Mouse (Mus musculus): ENCODE data around the gene Btbd9. TPM values are rescaled to one million over a fixed set of nuclear protein-coding genes. Genes with fewer than 3 reads are reported as not detected.

Btbd9 gene
- polyA plus RNA-seq, 1 experiment from 2014 or later = 111 TPM

DNA sequence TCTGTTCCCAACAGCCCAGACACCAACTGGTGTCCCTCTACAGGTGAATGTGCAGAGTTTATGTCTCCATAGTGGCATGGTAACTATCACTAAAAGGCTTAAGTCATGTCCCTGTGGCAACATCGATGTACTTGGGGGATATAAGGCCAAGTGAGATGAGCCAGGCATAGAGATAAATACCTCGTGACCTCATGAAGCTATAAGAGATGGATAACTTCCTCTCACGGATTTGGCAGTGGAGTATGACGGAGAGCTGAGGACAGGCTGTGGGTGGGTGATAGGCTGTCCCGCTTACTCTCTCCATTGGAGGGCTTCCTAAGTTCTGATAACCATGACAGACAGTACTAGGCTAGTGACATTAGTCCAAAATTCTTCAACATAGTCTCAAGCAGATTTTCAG, 362.9 kb downstream of the Btbd9 start:
- Histone ChIP-seq H3K27ac (no peak overlapping the region), H3K4me1 (0 out of 2 replicates have a peak, but pooled peaks cover 9% of the 10 kb centered on the region), H3K36me3 (ENCODE audit: poor library complexity, severe bottlenecking) (peaks cover 61% of the 10 kb centered on the region), H3K9me3 (replicated peaks) (no peaks in the 10 kb centered on the region), H3K9ac (no peak overlapping the region), H3K4me2 (no peak overlapping the region), H3K4me3 (no peak overlapping the region), H3K27me3 (no peaks in the 10 kb centered on the region)
- 91% methylated on average over 5 of the region's 5 CpGs for WGBS
- ATAC-seq = no peak

DNA sequence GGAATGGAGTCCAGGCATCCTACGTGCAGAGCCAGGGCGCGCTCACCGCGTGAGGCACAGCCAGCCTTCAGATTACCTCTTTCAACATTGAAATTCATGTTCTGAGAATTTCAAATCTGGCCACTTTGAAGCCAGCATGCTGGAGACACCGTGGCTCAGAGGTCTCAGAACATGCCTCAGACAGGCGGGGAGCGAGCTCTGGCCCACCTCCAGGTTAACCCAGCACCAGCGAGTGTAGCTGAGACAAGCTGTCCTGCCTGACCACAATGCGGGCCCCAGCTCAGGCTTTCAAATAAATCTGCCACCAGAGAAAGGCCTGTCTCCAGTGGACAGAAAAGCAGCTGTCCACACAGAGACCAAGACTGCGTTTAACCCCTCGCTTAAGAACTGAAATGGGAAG, 363.6 kb downstream of the Btbd9 start:
- H3K9me3 ChIP-seq (replicated peaks) = no peaks in the 10 kb centered on the region
- H3K27ac ChIP-seq = peak overlapping the region; percentile 6; the same call in 1 of the 2 replicates
- 0 out of 2 replicates have a peak, but pooled peaks cover 9% of the 10 kb centered on the region for H3K4me1 ChIP-seq
- no peak overlapping the region for H3K4me3 ChIP-seq
- ATAC-seq = no peak
- H3K27me3 ChIP-seq = no peaks in the 10 kb centered on the region
- no peak overlapping the region for H3K4me2 ChIP-seq
- WGBS = 80% methylated on average over 12 of the region's 12 CpGs
- peaks cover 60% of the 10 kb centered on the region for H3K36me3 ChIP-seq (ENCODE audit: poor library complexity, severe bottlenecking)
- H3K9ac ChIP-seq = no peak overlapping the region

DNA sequence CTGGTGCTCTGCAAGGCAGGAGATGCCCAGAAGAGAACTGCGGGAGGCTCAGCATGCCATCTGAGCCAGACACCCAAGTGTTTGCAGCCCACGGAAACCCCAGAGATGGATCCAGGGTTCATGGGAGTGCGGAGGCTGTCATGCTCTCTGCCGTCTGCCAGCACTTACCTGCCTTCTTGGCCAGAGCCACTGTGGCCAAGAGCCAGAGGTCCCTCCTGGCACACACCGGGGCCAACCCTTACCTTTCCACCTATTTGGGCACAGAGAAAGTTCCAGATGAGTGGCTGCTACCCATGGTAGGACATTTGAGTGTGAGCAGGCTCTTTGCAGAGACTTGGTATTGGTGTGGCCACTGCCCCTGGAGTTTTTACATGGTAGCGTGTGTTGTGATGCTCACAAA, 365.4 kb downstream of the Btbd9 start:
- Histone ChIP-seq H3K9ac (no peak overlapping the region), H3K36me3 (ENCODE audit: poor library complexity, severe bottlenecking) (peaks cover 57% of the 10 kb centered on the region), H3K4me2 (no peak overlapping the region), H3K9me3 (replicated peaks) (no peaks in the 10 kb centered on the region), H3K4me1 (peaks cover 11% of the 10 kb centered on the region), H3K27ac (no peak overlapping the region), H3K27me3 (no peaks in the 10 kb centered on the region), H3K4me3 (no peak overlapping the region)
- no peak for ATAC-seq
- 94% methylated on average over 6 of the region's 6 CpGs for WGBS

DNA sequence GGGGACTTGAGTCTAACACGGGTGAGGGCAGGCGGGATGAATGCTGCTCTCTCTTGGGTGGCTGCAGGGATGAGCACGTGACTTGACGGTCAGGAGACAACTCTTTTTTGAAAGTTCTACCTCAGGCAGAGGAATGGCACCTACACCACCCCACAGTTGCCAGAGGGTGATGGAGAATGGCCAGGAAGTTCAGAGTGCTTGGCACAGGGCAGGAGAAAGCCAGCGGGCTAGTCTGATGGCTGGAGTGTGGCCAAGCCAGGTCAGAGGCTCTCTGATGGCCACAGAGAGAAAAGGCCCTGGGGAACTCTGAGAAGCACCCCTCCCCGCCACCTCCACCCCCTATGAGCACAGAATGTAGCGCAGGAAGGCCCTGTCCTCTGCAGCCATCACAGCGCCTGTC, 366.0 kb downstream of the Btbd9 start:
- no peak overlapping the region for H3K4me2 ChIP-seq
- H3K9ac ChIP-seq = no peak overlapping the region
- H3K36me3 ChIP-seq (ENCODE audit: poor library complexity, severe bottlenecking) = peaks cover 57% of the 10 kb centered on the region
- no peak overlapping the region for H3K4me3 ChIP-seq
- no peak overlapping the region for H3K27ac ChIP-seq
- no peaks in the 10 kb centered on the region for H3K27me3 ChIP-seq
- no peak for ATAC-seq
- H3K9me3 ChIP-seq (replicated peaks) = no peaks in the 10 kb centered on the region
- 94% methylated on average over 8 of the region's 8 CpGs for WGBS
- H3K4me1 ChIP-seq = peaks cover 15% of the 10 kb centered on the region

DNA sequence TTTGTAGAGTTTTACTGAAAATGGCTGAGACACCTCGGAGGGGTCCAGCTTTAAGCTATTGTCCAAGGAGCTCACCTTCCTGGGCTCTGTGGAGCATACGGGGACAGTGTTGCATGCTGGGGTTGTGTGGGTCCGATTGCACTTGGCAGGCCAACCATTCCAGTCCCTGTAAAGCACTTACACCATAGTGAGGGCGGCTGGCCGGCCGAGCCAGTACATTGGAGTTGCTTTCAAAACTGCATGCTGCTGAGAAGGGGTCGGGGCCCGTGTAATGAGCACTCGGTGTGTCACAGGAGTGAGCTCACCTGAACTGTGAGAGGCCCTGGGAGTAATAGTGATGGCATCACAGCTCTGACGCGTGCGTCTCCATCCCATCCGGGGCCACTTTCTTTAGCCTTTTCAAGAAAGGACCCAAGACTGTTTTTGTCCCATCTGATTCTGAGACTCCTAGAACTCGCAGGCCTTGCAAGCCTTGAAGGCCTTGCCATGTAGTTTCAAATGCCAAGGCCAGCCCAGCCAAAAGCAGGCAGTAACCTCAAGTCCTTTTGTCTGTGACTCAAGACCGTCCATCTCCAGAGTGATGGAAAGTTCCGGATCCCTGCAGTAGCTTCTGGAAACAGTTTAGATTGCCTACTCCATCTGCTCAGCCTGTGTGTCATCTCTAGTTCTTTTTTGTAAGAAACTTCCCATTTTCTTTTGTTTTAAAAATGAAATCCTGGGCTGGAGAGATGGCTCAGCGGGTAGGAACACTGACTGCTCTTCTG, 371.0 kb downstream of the Btbd9 start:
- 92% methylated on average over 17 of the region's 17 CpGs for WGBS
- H3K27me3 ChIP-seq = no peaks in the 10 kb centered on the region
- no peak overlapping the region for H3K9ac ChIP-seq
- no peak overlapping the region for H3K4me2 ChIP-seq
- peaks cover 61% of the 10 kb centered on the region for H3K4me1 ChIP-seq
- 0 out of 2 replicates have a peak overlapping the region, but pooled peaks have one; percentile 35 for H3K27ac ChIP-seq
- no peak for ATAC-seq
- peaks cover 24% of the 10 kb centered on the region for H3K36me3 ChIP-seq (ENCODE audit: poor library complexity, severe bottlenecking)
- no peak overlapping the region for H3K4me3 ChIP-seq
- H3K9me3 ChIP-seq (replicated peaks) = no peaks in the 10 kb centered on the region

DNA sequence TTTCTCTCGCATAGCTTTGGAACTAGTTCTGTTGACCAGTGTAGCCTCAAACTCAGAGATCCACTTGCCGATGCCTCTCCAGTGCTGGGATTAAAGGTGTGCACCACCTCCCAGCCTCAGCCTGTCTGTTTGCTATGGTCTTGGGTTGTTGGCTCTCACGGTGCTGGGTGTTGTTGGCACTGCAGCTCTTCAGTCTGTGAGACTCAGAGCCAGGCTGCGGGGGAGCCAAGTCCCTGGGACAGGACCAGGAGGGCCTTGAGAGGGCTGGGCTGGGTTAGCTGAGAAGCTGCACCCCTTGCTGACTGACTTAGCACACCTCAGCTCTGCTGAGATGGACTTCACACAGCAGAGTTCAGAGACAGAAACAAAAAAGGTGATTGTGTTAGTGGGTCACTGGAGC, 376.0 kb downstream of the Btbd9 start:
- Histone ChIP-seq H3K4me2 (no peak overlapping the region), H3K9ac (no peak overlapping the region), H3K27me3 (no peaks in the 10 kb centered on the region), H3K4me3 (no peak overlapping the region), H3K4me1 (peaks cover 96% of the 10 kb centered on the region), H3K36me3 (ENCODE audit: poor library complexity, severe bottlenecking) (no peaks in the 10 kb centered on the region), H3K9me3 (replicated peaks) (no peaks in the 10 kb centered on the region), H3K27ac (0 out of 2 replicates have a peak overlapping the region, but pooled peaks have one; percentile 11)
- 76% methylated on average over 4 of the region's 4 CpGs for WGBS
- ATAC-seq = no peak

DNA sequence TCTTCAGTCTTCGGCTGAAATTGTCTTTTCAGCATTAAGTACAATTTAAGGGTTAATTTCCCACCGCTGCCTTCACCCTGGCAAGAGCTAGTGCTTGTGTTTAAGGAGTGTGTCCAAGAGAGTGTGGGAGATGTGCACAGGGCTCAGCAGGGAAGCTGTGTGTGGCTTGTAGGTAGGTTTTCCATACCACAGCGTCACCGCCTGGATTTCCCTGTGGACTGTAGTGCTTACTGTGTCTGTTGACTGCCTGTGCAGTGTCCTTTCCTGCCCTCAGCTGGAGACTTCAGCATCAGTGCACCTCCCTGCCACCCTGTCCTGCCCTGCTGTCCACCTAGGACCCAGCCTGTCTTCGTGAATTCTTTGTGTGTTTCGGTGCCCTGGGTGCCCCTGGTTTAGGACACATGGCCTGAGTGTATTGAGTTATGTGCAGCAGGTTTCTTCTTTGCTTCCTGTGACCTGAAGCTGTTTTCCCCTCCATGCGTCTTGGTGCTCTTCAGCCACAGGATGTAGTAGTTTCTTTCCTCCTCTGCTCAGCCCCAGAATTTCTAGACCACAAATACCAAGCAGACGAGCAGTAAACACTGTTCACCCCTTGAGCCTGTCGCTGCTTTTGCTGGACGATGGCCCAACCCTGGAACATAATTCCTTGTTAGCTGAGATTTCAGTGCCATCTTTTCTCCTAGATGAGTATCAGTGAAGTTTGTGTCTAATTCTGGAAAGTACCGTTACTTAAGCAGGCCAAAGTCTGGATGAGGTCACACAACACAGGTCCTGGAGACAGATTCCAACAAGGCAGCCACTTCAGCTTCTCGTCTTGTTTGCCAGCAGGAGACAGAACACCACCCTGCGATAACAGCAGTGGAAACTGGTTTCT, 376.7 kb downstream of the Btbd9 start:
- Histone ChIP-seq H3K36me3 (ENCODE audit: poor library complexity, severe bottlenecking) (no peaks in the 10 kb centered on the region), H3K4me2 (no peak overlapping the region), H3K9ac (no peak overlapping the region), H3K27ac (peak overlapping the region; percentile 11; the same call in 1 of the 2 replicates), H3K4me3 (no peak overlapping the region), H3K4me1 (peaks cover 96% of the 10 kb centered on the region), H3K9me3 (replicated peaks) (no peaks in the 10 kb centered on the region), H3K27me3 (no peaks in the 10 kb centered on the region)
- no peak for ATAC-seq
- 80% methylated on average over 13 of the region's 13 CpGs for WGBS

DNA sequence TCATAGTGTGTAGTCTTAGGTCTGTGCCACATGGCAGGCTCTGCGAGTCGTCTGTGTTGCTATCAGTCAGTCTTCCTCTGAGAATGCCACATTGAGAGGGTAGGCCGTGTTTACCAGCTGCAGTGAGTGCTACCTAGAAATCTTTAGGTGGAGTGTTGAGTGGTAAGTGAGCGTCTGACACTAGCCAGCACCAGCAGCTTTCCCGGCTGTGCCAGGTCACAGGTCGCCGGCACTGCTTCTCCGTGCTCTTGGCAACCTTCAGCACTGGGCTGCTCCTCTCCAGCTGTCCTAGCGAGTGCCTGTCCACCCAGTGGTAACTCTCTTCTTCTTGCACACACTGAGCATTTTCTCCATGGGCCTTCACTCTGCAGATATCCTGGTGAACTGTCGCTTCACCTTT, 377.9 kb downstream of the Btbd9 start:
- WGBS = 85% methylated on average over 10 of the region's 10 CpGs
- Histone ChIP-seq H3K9ac (no peak overlapping the region), H3K4me2 (no peak overlapping the region), H3K27ac (no peak overlapping the region; the same call in 1 of the 2 replicates), H3K4me3 (no peak overlapping the region), H3K9me3 (replicated peaks) (no peaks in the 10 kb centered on the region), H3K36me3 (ENCODE audit: poor library complexity, severe bottlenecking) (no peaks in the 10 kb centered on the region), H3K4me1 (peaks cover 96% of the 10 kb centered on the region), H3K27me3 (no peaks in the 10 kb centered on the region)
- no peak for ATAC-seq

DNA sequence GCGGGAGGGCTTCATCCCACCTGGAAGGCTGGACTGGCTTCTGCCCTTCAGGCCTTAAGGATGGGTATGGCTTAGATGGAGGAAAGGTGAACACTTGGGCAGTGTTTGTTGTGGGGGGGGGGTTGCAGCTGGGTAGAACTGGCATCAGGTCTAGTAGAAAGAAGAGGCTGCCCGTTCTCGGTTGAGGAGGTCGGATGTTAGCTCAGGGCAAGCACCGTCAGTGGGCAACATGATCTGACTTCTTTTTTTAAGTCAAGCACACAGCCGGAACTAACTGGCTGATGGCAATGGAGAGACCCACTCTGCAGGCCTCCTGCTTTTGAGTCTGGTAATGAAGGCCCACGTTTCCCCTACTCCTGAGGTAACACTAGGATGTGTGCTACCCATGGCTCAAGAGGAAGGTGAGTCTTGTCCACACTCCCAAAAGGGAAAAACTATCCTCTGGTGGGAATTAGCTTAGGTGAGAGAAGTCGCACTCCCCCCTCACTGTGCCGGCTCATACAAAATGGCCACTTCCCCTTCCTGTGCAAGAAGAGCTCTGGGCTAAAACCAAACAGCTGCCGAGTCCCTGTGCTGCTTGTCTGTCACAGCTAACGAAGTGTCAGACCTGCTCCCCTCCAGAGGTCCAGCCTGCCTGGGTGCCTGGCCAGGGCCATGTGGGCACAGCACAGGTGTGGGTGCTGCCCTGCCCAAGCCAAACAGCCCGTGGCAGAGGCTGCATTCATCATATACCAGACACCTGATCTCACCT, 378.8 kb downstream of the Btbd9 start:
- H3K9me3 ChIP-seq (replicated peaks) = no peaks in the 10 kb centered on the region
- no peak overlapping the region for H3K9ac ChIP-seq
- no peak overlapping the region for H3K4me3 ChIP-seq
- H3K27me3 ChIP-seq = no peaks in the 10 kb centered on the region
- peaks cover 4% of the 10 kb centered on the region for H3K36me3 ChIP-seq (ENCODE audit: poor library complexity, severe bottlenecking)
- no peak for ATAC-seq
- H3K4me1 ChIP-seq = peaks cover 96% of the 10 kb centered on the region
- 69% methylated on average over 12 of the region's 12 CpGs for WGBS
- H3K27ac ChIP-seq = no peak overlapping the region; the same call in 1 of the 2 replicates
- H3K4me2 ChIP-seq = no peak overlapping the region

DNA sequence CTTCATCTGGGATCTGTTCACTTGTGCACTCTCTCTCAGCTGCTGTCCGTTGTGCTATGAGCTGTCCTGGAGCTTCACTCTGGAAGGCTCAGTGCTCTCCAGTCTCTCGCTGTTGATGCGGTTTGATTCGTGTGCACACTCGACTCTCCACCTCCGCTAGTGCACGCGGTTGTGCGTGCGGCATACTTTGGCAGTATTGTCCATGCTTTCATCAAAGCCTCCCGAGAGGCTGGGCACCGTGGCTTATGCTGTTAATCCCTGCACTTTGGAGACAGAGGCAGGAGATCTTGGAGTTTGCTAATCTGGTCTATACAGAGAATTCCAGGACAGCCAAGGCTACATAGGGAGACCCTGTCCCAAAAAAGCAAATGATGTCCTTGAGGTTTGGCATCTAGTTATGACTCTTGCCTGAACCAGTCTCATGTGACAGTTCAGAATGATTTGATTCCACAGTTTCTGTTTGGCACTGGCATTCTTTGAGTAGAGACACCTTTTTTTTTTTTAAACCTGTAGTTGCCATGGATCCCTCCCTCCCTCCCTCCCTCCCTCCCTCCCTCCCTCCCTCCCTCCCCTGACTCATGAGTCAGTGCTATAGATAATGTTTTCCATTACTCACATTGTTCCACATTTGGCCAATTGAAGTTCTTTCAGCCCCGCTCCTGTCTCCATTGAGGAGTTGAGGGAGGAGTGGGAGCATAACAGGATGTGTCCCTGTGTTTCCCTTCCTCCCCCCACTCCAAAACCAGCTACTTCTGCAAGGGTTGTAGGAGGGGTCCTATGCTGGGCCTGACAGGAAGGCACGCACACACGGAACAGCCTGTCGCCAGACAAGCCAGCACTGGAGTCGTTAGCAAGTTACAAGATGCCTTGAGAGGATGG, 379.6 kb downstream of the Btbd9 start:
- peak overlapping the region; percentile 68 for H3K27ac ChIP-seq
- H3K4me3 ChIP-seq = no peak overlapping the region
- peaks cover 96% of the 10 kb centered on the region for H3K4me1 ChIP-seq
- 56% methylated on average over 17 of the region's 17 CpGs for WGBS
- peaks cover 5% of the 10 kb centered on the region for H3K36me3 ChIP-seq (ENCODE audit: poor library complexity, severe bottlenecking)
- H3K9me3 ChIP-seq (replicated peaks) = no peaks in the 10 kb centered on the region
- H3K27me3 ChIP-seq = no peaks in the 10 kb centered on the region
- ATAC-seq = peak; percentile 34; the same call in 1 of the 2 replicates
- no peak overlapping the region for H3K4me2 ChIP-seq
- no peak overlapping the region for H3K9ac ChIP-seq

DNA sequence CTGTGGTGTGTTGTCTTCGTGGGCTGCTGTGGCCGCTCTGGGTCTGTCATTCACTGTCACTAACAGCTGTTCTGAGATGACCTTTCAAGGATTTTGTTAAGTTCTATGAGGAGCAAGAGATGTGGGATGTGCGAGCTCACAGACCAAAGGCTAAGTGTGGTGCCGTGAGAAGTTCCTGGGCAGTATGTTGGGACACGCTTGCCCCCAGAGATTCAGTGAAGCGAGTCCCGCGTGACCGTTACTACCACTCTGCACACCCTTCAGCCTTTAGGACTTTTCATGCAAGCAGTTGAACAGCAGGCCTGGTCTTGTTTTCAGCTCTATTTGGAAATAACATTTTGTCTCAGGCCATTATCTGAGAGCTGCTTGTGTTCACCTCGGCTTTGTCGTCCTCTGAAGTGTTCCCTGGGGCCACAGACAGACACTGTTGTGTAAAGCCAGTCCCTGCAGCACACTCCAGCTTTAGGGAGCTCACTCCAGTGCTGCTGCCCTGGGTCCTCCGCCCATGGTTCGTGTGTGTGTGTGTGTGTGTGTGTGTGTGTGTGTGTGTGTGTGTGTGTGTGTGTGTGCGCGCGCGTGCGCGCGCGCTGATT, 380.6 kb downstream of the Btbd9 start:
- Histone ChIP-seq H3K9me3 (replicated peaks) (no peaks in the 10 kb centered on the region), H3K27me3 (no peaks in the 10 kb centered on the region), H3K4me2 (no peak overlapping the region), H3K4me1 (peaks cover 96% of the 10 kb centered on the region), H3K27ac (peak overlapping the region; percentile 6; the same call in 1 of the 2 replicates), H3K36me3 (ENCODE audit: poor library complexity, severe bottlenecking) (peaks cover 5% of the 10 kb centered on the region), H3K4me3 (no peak overlapping the region), H3K9ac (no peak overlapping the region)
- WGBS = 76% methylated on average over 17 of the region's 21 CpGs
- ATAC-seq = no peak

All from forebrain, embryonic 13.5 days (tissue).